Mouse (Mus musculus): ENCODE data around the gene Nek6.

The Nek6 gene

DNA sequence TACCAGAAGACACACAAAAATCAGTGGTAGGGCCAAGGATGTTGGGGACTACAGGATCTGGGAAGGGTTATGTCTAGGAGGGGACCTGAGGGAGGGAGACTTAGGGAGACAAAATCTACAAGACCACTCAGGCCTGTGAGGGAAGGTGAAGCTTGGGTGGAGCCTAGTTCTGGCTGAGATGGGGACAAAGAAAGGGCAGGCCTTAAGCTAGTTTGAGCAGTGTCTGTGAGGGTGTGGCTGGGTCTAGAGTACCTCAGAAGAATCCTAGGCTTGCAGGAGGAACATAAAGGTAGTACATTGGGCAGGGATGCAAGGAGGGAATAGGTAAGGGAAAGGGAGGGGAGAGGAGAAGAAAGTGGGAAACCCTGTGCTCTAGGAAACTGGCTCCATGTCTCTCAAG lies 32.9 kb downstream of the Nek6 start:
- Histone ChIP-seq H3K9me3 (ENCODE audit: low read length) (no peaks in the 10 kb centered on the region), H3K27me3 (ENCODE audit: insufficient read depth, low read length) (no peaks in the 10 kb centered on the region), H3K4me1 (replicated peaks; ENCODE audit: low read depth, low read length) (peaks cover 100% of the 10 kb centered on the region), H3K36me3 (ENCODE audit: insufficient read depth, low read length) (peaks cover 4% of the 10 kb centered on the region; the same call in 1 of the 2 replicates), H3K4me3 (replicated peaks; ENCODE audit: low read length) (no peak overlapping the region)
- TF ChIP-seq POU5F1 (IDR thresholded peaks at IDR 0.05; ENCODE audit: borderline replicate concordance, low read length) (no peak), NANOG (IDR thresholded peaks at IDR 0.05; ENCODE audit: borderline replicate concordance, low read length) (no peak), CTCF (conservative IDR thresholded peaks at IDR 0.05; ENCODE audit: low read length) (no peak)

DNA sequence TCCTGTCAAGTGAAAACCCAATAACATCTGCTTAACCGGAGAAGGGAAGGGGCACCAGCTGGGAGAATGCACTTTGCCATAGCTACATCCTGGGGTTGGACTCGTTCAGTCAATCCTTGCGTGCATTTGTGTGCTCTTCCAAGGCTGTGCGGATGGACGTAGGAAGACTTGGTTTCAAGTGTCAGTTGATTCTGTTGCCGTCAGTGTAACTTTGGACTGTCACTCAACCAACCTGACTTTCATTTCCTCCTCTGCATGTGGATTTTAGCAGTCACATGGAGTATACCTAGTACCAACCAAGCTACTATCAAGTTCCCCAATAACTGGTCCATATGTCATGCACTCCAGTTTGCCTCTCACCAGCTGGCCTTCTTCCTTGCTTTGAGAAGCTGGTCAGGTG lies 33.5 kb downstream of the Nek6 start:
- Histone ChIP-seq H3K36me3 (ENCODE audit: insufficient read depth, low read length) (peaks cover 4% of the 10 kb centered on the region; the same call in 1 of the 2 replicates), H3K4me1 (replicated peaks; ENCODE audit: low read depth, low read length) (peaks cover 100% of the 10 kb centered on the region), H3K4me3 (replicated peaks; ENCODE audit: low read length) (no peak overlapping the region), H3K27me3 (ENCODE audit: insufficient read depth, low read length) (no peaks in the 10 kb centered on the region), H3K9me3 (ENCODE audit: low read length) (no peaks in the 10 kb centered on the region)
- TF ChIP-seq NANOG (IDR thresholded peaks at IDR 0.05; ENCODE audit: borderline replicate concordance, low read length) (no peak), POU5F1 (IDR thresholded peaks at IDR 0.05; ENCODE audit: borderline replicate concordance, low read length) (no peak), CTCF (conservative IDR thresholded peaks at IDR 0.05; ENCODE audit: low read length) (no peak)

DNA sequence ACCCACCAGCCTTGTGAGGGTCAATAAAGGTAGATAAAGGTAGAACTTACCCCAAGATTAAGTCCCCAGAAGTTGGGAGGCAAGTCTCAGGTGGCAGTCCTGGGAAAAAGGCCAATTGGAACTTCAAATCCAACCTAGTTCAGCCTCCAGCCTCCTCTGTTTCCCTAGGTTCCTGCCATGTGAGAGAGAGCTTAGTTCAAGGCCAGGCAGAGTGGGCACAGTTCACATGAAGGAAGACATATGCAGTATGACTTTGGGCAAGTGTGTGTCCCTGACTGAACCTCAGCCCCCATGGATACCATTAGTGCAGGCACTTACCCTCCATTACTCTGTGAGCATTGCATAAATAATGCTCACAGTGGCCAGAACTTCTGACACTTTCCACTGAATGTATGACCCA lies 34.3 kb downstream of the Nek6 start:
- no peaks in the 10 kb centered on the region for H3K9me3 ChIP-seq (ENCODE audit: low read length)
- H3K27me3 ChIP-seq (ENCODE audit: insufficient read depth, low read length) = no peaks in the 10 kb centered on the region
- H3K36me3 ChIP-seq (ENCODE audit: insufficient read depth, low read length) = peaks cover 4% of the 10 kb centered on the region; the same call in 1 of the 2 replicates
- H3K4me1 ChIP-seq (replicated peaks; ENCODE audit: low read depth, low read length) = peaks cover 100% of the 10 kb centered on the region
- no peak overlapping the region for H3K4me3 ChIP-seq (replicated peaks; ENCODE audit: low read length)
- no peak for TF ChIP-seq NANOG (IDR thresholded peaks at IDR 0.05; ENCODE audit: borderline replicate concordance, low read length)
- TF ChIP-seq CTCF (conservative IDR thresholded peaks at IDR 0.05; ENCODE audit: low read length) = no peak
- no peak for TF ChIP-seq POU5F1 (IDR thresholded peaks at IDR 0.05; ENCODE audit: borderline replicate concordance, low read length)

DNA sequence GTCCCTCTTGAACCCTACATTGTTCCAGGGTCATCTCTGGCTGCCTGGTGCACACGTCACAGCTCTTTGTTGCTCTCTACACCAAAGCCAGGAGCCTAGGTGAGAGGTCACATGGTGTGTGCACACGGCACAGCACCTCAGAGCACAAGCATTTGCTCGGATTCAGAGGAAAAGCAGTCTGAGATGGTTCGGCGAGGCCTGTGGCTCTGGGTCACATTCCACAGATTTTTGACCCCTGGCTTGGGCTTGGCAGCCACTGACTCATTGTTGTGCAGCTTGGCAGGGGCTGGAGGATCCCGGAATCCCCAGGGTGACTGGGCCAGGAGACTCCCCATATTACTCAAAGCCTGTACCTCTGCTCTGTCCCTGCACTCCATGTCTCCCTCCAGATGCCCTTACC lies 34.8 kb downstream of the Nek6 start:
- Histone ChIP-seq H3K4me1 (replicated peaks; ENCODE audit: low read depth, low read length) (peaks cover 100% of the 10 kb centered on the region), H3K9me3 (ENCODE audit: low read length) (no peaks in the 10 kb centered on the region), H3K27me3 (ENCODE audit: insufficient read depth, low read length) (no peaks in the 10 kb centered on the region), H3K36me3 (ENCODE audit: insufficient read depth, low read length) (peaks cover 8% of the 10 kb centered on the region), H3K4me3 (replicated peaks; ENCODE audit: low read length) (peak overlapping the region; percentile 57)
- TF ChIP-seq NANOG (IDR thresholded peaks at IDR 0.05; ENCODE audit: borderline replicate concordance, low read length) = no peak
- no peak for TF ChIP-seq CTCF (conservative IDR thresholded peaks at IDR 0.05; ENCODE audit: low read length)
- TF ChIP-seq POU5F1 (IDR thresholded peaks at IDR 0.05; ENCODE audit: borderline replicate concordance, low read length) = no peak

DNA sequence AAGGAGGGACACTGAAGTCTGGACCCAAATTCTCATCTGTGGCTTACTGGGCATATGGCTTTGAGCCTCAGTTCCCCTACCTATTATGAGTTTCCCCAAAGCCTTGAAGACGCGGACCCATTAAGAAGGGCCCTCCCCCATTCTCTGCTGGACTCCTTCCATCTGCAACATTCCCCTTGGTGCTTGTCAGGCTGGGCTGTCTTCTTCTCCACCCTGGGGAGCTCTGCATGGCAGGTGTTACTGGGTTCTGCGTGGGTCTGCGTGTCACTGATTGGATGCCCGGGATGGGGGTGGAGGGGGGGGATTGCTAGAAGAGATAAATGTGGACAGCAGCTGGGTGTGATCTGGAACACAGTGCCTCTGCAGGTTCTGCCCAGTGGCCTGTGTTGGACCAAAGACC lies 35.3 kb downstream of the Nek6 start:
- H3K9me3 ChIP-seq (ENCODE audit: low read length) = no peaks in the 10 kb centered on the region
- H3K4me3 ChIP-seq (replicated peaks; ENCODE audit: low read length) = peak overlapping the region; percentile 57
- TF ChIP-seq POU5F1 (IDR thresholded peaks at IDR 0.05; ENCODE audit: borderline replicate concordance, low read length) (no peak), CTCF (conservative IDR thresholded peaks at IDR 0.05; ENCODE audit: low read length) (no peak), NANOG (IDR thresholded peaks at IDR 0.05; ENCODE audit: borderline replicate concordance, low read length) (no peak)
- peaks cover 9% of the 10 kb centered on the region for H3K36me3 ChIP-seq (ENCODE audit: insufficient read depth, low read length)
- peaks cover 100% of the 10 kb centered on the region for H3K4me1 ChIP-seq (replicated peaks; ENCODE audit: low read depth, low read length)
- H3K27me3 ChIP-seq (ENCODE audit: insufficient read depth, low read length) = no peaks in the 10 kb centered on the region

DNA sequence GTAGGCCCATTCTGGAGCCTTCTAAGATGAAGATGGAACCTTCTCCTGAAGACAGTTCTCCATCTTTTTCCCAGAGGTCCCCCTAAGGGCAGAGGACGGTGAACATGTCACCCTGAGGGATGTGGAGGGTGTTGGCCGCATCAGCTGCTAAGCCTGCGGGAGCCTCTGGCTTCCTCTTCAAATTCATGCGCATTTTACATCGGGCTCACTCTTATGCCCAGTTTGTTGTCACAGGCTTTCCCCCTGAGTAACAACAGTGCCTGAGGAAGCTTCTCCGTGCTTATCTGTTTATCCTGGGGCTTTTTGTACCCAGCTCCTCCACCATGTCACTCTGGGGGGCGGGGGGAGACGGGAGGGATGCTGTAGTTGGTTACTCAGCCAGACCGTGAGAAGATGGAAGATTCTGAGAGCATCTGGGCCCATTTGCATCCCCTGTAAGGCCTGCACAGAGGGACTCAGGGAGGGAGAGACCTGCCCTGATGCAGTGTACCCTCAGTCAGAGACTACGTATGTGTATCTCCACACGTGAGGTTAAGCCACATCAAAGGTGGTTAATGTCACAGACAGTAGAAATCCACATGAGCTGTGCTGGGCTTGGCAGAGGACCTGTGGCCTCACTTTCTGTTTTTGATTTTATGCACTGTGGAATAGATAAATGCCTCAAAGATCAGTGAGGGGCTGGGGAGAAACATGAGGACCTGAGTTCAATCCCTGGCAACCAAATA lies 36.5 kb downstream of the Nek6 start:
- Histone ChIP-seq H3K27me3 (ENCODE audit: insufficient read depth, low read length) (no peaks in the 10 kb centered on the region), H3K4me3 (replicated peaks; ENCODE audit: low read length) (0 out of 2 replicates have a peak overlapping the region, but pooled peaks have one; percentile 26), H3K9me3 (ENCODE audit: low read length) (no peaks in the 10 kb centered on the region), H3K4me1 (replicated peaks; ENCODE audit: low read depth, low read length) (peaks cover 100% of the 10 kb centered on the region), H3K36me3 (ENCODE audit: insufficient read depth, low read length) (peaks cover 9% of the 10 kb centered on the region)
- no peak for TF ChIP-seq POU5F1 (IDR thresholded peaks at IDR 0.05; ENCODE audit: borderline replicate concordance, low read length)
- TF ChIP-seq CTCF (conservative IDR thresholded peaks at IDR 0.05; ENCODE audit: low read length) = no peak
- TF ChIP-seq NANOG (IDR thresholded peaks at IDR 0.05; ENCODE audit: borderline replicate concordance, low read length) = no peak

DNA sequence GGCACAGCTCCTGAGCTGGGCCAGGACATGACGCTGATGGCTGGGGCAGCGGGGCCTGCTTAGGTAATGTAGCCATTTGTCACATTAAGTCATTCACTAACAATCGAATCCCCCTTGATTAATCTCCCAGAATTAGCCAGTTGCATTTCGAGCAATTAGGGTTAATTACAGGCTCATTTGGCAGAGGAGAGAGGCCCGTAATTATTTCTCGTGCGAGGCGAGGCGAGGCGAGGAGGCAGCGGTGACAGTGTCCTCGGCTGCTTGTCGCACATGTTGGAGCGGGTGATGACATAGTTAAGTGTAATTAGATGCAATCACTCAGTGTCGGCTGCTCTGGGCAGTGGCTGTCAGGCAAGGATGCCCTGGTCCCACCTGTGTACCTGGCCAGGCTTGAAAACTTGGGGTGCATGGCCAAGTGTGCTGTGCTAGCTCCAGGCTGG lies 40.6 kb downstream of the Nek6 start:
- Histone ChIP-seq H3K4me3 (replicated peaks; ENCODE audit: low read length) (no peak overlapping the region), H3K27me3 (ENCODE audit: insufficient read depth, low read length) (no peaks in the 10 kb centered on the region), H3K36me3 (ENCODE audit: insufficient read depth, low read length) (peaks cover 5% of the 10 kb centered on the region; the same call in 1 of the 2 replicates), H3K4me1 (replicated peaks; ENCODE audit: low read depth, low read length) (peaks cover 100% of the 10 kb centered on the region), H3K9me3 (ENCODE audit: low read length) (no peaks in the 10 kb centered on the region)
- TF ChIP-seq NANOG (IDR thresholded peaks at IDR 0.05; ENCODE audit: borderline replicate concordance, low read length) = no peak
- no peak for TF ChIP-seq POU5F1 (IDR thresholded peaks at IDR 0.05; ENCODE audit: borderline replicate concordance, low read length)
- no peak for TF ChIP-seq CTCF (conservative IDR thresholded peaks at IDR 0.05; ENCODE audit: low read length)

DNA sequence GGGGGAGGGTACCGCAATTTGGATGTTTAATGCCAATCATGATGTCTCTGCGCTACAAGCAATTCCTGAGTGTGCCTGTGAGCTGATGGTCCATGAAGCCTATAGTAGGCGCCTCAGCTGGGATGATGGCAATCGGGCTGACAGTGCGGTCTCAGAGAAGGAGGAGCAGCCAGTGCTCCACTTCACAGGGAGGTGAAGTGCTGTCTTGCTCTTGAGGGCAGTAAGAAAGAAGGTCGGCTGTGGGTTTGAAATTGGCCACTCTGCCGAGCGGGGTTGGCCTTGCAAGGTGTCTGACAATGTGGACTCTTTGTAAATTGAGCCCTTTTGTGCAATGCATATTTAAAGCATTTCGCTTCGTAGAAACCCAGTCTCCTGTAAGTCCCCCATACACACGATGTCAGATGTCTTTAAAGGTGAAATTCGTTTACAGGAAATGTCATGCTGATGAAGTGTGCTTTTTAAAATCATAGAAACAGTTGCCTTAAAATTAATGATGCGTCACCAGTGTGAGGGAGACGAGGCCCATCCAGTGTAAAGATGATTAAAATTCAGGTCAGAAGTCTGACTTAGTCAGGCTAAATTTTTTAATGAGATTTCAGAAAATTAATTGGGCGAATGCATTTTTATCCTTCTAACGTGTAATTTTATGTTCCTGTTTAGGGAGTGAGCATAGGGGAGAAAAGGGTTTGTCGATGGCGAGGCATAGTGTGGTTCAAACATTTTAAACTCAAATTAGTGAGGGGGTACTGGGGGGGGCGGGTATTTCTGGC lies 43.0 kb downstream of the Nek6 start:
- no peak overlapping the region for H3K4me3 ChIP-seq (replicated peaks; ENCODE audit: low read length)

More for the DNA sequence above, 43.0 kb downstream of the Nek6 start:
- Histone ChIP-seq H3K36me3 (ENCODE audit: insufficient read depth, low read length) (peaks cover 27% of the 10 kb centered on the region), H3K27me3 (ENCODE audit: insufficient read depth, low read length) (no peaks in the 10 kb centered on the region), H3K4me1 (replicated peaks; ENCODE audit: low read depth, low read length) (peaks cover 100% of the 10 kb centered on the region), H3K9me3 (ENCODE audit: low read length) (no peaks in the 10 kb centered on the region; the same call in 1 of the 2 replicates)
- TF ChIP-seq NANOG (IDR thresholded peaks at IDR 0.05; ENCODE audit: borderline replicate concordance, low read length) (no peak), CTCF (conservative IDR thresholded peaks at IDR 0.05; ENCODE audit: low read length) (no peak), POU5F1 (IDR thresholded peaks at IDR 0.05; ENCODE audit: borderline replicate concordance, low read length) (no peak)
